ENCODE assay signal across 14 mouse cellular contexts in genomic region chr12:110790580-110790979, GRCm38 (mm10).
"Had no signal": no experiment of that assay in that cellular context is flagged by ENCODE, and none has a peak within 500 bp of the region (broad histone marks: within the 10 kb centered on the region; RNA-seq: fewer than 3 reads in every experiment).

No protein-coding gene starts in this region.

- H3K9ac ChIP-seq: liver, embryonic 14.5 days; neural tube, embryonic 15.5 days had no signal

- H3K4me2 ChIP-seq: neural tube, embryonic 15.5 days had no signal

- H3K9me3 ChIP-seq: limb, embryonic 10.5 days; midbrain, embryonic 10.5 days; neural tube, embryonic 15.5 days had no signal

- ATAC-seq: lung, postnatal 0 days had no signal

- H3K4me3 ChIP-seq: left cerebral cortex, adult 2 months; limb, embryonic 10.5 days; midbrain, embryonic 10.5 days; myocyte; neural tube, embryonic 15.5 days had no signal

- H3K27ac ChIP-seq: left cerebral cortex, adult 2 months; limb, embryonic 10.5 days; liver, embryonic 14.5 days; midbrain, embryonic 10.5 days; neural tube, embryonic 15.5 days had no signal

- H3K4me1 ChIP-seq: midbrain, embryonic 10.5 days; neural tube, embryonic 15.5 days had no signal

- H3K27me3 ChIP-seq: neural tube, embryonic 15.5 days had no signal

- DNase-seq: kidney, postnatal 4 days; lung, adult 2 months; lung, postnatal 4 days; midbrain, embryonic 14.5 days; spleen, adult 18-20 months; thymus, adult 18-20 months; thymus, postnatal 14 days had no signal
